Mouse (Mus musculus) neutrophil, adult 59 days (primary cell): ENCODE results near the gene Gm13769. TPM values are rescaled to one million over a fixed set of nuclear protein-coding genes. Genes with fewer than 3 reads are reported as not detected.

Experiments
- total RNA-seq, 2 experiments: library from RNA; stranded (reverse); gene quantifications; 1 replicate in 1 of 2; 2 replicates in 1 of 2; pipeline ENCODE4 v1.2.4; 2023

Gene Gm13769
- not detected for total RNA-seq

GRCm38 (mm10) chr2:90321900-90322299, at the start of gene Gm13769:
Gm13769 (plus strand) TSS chr2:90322200.

GRCm38 (mm10) chr2:90292741-90293140, 29.3 kb upstream of the Gm13769 start, which contains the start of gene Olfr1272:
Olfr1272 (minus strand) TSS chr2:90292841.

Other genes with a start within 250 kb of the Gm13769 start
- gene Olfr1269, start 200.8 kb upstream of the Gm13769 start, total RNA-seq = not detected
- gene Olfr32, start 179.9 kb upstream of the Gm13769 start, total RNA-seq = not detected
- not detected for gene Olfr1270, start 169.1 kb upstream of the Gm13769 start, total RNA-seq
- gene Olfr1506, start 97.7 kb upstream of the Gm13769 start, total RNA-seq = under 1 TPM in 1 of 2 experiments, not detected in 1; 0.22 TPM
- gene Olfr142, start 64.6 kb upstream of the Gm13769 start, total RNA-seq = not detected
- not detected for gene Olfr1271, start 51.2 kb upstream of the Gm13769 start, total RNA-seq
- gene Olfr1272, start 29.4 kb upstream of the Gm13769 start, total RNA-seq = not detected
- not detected for gene Olfr1274-ps, start 76.5 kb downstream of the Gm13769 start, total RNA-seq